ENCODE assay signal across 9 mouse cellular contexts in the genomic region with DNA sequence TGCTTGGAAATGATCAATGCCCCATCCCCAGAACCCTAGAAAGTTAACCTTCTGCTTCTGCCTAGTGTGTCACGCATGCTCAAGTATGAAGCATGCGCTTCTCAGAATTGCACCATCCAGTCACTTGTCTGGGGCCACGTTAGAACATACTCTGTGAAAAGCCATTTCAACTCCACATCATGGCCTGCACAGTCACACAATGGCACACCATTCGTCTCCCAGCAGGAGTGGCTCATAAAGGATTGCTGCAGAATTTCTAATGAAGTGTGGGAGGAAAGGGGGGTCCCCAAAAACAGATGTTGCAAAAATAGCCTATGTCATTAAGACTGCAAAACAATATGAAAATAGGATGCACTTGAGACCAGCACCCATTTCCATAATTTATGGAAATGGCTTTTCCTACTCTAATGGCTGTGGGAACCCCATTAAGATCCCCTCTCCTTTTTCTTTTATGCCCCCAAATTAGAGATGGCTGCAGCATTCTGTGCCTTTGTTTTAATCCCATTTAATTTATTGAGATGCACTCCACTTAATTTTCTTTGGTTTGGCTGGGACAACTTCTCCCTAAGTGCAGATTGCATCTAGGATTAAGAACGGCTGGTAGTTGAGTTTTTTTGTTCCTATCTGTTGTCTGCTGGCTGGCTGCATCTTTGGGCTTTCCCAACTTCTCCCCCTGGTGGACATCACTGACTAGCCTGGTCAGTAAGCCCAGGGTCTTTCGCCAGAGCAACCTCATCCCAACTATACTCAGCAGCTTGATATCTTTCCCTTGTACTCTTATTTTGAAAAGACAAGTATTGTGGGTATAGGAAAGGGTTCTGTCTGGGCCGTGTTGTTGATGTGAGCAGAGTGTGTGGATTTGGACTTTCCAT.
DNase-seq lines count a peak whose midpoint lies in the region; ATAC-seq and TF ChIP-seq lines count a peak whose summit lies in the region.
"Had no signal": no experiment of that assay in that cellular context is flagged by ENCODE, and none has a peak within 500 bp of the region (broad histone marks: within the 10 kb centered on the region; RNA-seq: fewer than 3 reads in every experiment).

No protein-coding gene starts in this region.

- H3K9me3 ChIP-seq in lung, postnatal 0 days (ENCODE audit: low read length): no peaks in the 10 kb centered on the region
- H3K9me3 ChIP-seq in hindbrain, embryonic 14.5 days (ENCODE audit: control insufficient read depth, low read length): no peaks in the 10 kb centered on the region
- no peaks in the 10 kb centered on the region for H3K9me3 ChIP-seq in intestine, embryonic 16.5 days (ENCODE audit: control insufficient read depth, low read length)

- H3K9ac ChIP-seq in lung, postnatal 0 days (replicated peaks; ENCODE audit: low read depth): no peak overlapping the region
- no peak overlapping the region for H3K9ac ChIP-seq in hindbrain, embryonic 14.5 days
- H3K9ac ChIP-seq in intestine, embryonic 16.5 days (ENCODE audit: low read depth, low read length): no peak overlapping the region

- TF ChIP-seq EP300 in lung, postnatal 0 days (IDR thresholded peaks at IDR 0.05): no peak

- no peaks in the 10 kb centered on the region for H3K4me1 ChIP-seq in lung, postnatal 0 days (ENCODE audit: insufficient read depth, low read depth, low read length)
- peaks cover 7% of the 10 kb centered on the region for H3K4me1 ChIP-seq in hindbrain, embryonic 14.5 days (replicated peaks; ENCODE audit: control insufficient read depth, insufficient read depth, low read length)
- no peaks in the 10 kb centered on the region for H3K4me1 ChIP-seq in intestine, embryonic 16.5 days (ENCODE audit: control insufficient read depth, insufficient read depth, low read length)

- DNase-seq in frontal cortex, postnatal 14 days (ENCODE audit: low spot score in 2 of 2): no peak
- no peak for DNase-seq in lung, postnatal 0 days (ENCODE audit: low spot score)
- DNase-seq in lung, postnatal 25 days (ENCODE audit: low spot score): no peak
- DNase-seq in hindbrain, embryonic 14.5 days (ENCODE audit: low spot score): peak; percentile 45
- DNase-seq in retina, embryonic 14.5 days (ENCODE audit: low spot score): peak; percentile 57
- DNase-seq in right cerebral cortex, adult 18-20 months: no peak
- DNase-seq: right cerebral cortex, postnatal 14 days had no signal

- no peak overlapping the region for H3K4me3 ChIP-seq in lung, postnatal 0 days (ENCODE audit: low read depth, low read length)
- no peak overlapping the region for H3K4me3 ChIP-seq in hindbrain, embryonic 14.5 days (replicated peaks; ENCODE audit: low read length)
- no peak overlapping the region for H3K4me3 ChIP-seq in intestine, embryonic 16.5 days (ENCODE audit: low read length)

- TF ChIP-seq CTCF in lung, postnatal 0 days (IDR thresholded peaks at IDR 0.05): peak; percentile 39

- WGBS in lung, postnatal 0 days: 57% methylated on average over 7 of the region's 7 CpGs
- 37% methylated on average over 7 of the region's 7 CpGs for WGBS in hindbrain, embryonic 14.5 days
- 67% methylated on average over 7 of the region's 7 CpGs for WGBS in intestine, embryonic 16.5 days

- no peak overlapping the region for H3K27ac ChIP-seq in lung, postnatal 0 days (ENCODE audit: low read length)
- H3K27ac ChIP-seq in hindbrain, embryonic 14.5 days: peak overlapping the region; percentile 49; the same call in 1 of the 2 replicates
- H3K27ac ChIP-seq in intestine, embryonic 16.5 days (ENCODE audit: low read length): no peak overlapping the region

- H3K4me2 ChIP-seq in lung, postnatal 0 days (replicated peaks; ENCODE audit: low read depth, low read length): no peak overlapping the region
- H3K4me2 ChIP-seq in hindbrain, embryonic 14.5 days (replicated peaks): no peak overlapping the region
- no peak overlapping the region for H3K4me2 ChIP-seq in intestine, embryonic 16.5 days (ENCODE audit: low read depth, low read length)

- no peaks in the 10 kb centered on the region for H3K27me3 ChIP-seq in lung, postnatal 0 days (replicated peaks; ENCODE audit: insufficient read depth, low read length)
- no peaks in the 10 kb centered on the region for H3K27me3 ChIP-seq in hindbrain, embryonic 14.5 days (ENCODE audit: control insufficient read depth, insufficient read depth, low read length)
- H3K27me3 ChIP-seq in intestine, embryonic 16.5 days (replicated peaks; ENCODE audit: control insufficient read depth, insufficient read depth, low read length): no peaks in the 10 kb centered on the region

- 0 out of 2 replicates have a peak, but pooled peaks have one; percentile 9 for ATAC-seq in frontal cortex, adult (ENCODE audit: low TSS enrichment)
- ATAC-seq in lung, postnatal 0 days: no peak
- ATAC-seq in hindbrain, embryonic 14.5 days (ENCODE audit: low FRiP score): peak; percentile 82
- ATAC-seq in intestine, embryonic 16.5 days: no peak

- no peaks in the 10 kb centered on the region for H3K36me3 ChIP-seq in lung, postnatal 0 days (ENCODE audit: insufficient read depth, low read length)
- no peaks in the 10 kb centered on the region for H3K36me3 ChIP-seq in hindbrain, embryonic 14.5 days (replicated peaks; ENCODE audit: control insufficient read depth, insufficient read depth)
- H3K36me3 ChIP-seq in intestine, embryonic 16.5 days (ENCODE audit: control insufficient read depth, insufficient read depth, low read length): no peaks in the 10 kb centered on the region

Comparison
In these comparisons a context has a peak if more than half of its experiments do, and no peak if none do; other contexts are left out.
1. ATAC-seq: peak in frontal cortex, adult (single experiment) and hindbrain, embryonic 14.5 days (single experiment); none in lung, postnatal 0 days (single experiment) and intestine, embryonic 16.5 days (single experiment).
2. DNase-seq: peak in hindbrain, embryonic 14.5 days (single experiment) and retina, embryonic 14.5 days (single experiment); none in frontal cortex, postnatal 14 days (0 of 2), lung, postnatal 0 days (single experiment), lung, postnatal 25 days (single experiment) and right cerebral cortex, adult 18-20 months (single experiment).